Mouse (Mus musculus) ovary, postnatal 14 days (tissue): ENCODE measurements around the gene Mapk8ip3.

Experiments used
- DNase-seq: peaks from one replicate; pipeline ENCODE4 v3.0.0; 2022; ENCODE audit warnings: low spot score

Gene Mapk8ip3

DNA sequence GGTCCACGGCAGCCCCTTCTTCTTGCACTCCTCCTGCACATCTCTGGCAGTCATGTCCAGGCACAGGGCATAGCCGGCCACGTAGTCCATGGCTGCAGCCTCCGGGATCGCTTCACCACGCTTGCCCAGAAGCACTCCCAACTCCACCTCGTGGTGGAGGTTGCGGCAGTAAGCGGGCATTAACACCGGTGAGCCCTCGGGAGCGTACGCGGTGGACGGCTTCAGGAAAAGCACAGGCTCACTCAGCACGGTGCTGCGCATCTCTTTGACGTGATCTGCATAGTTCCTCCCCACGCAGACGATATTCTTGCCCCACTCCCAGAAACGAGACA is 87.1 kb downstream of the Mapk8ip3 start:
- no peak for DNase-seq

DNA sequence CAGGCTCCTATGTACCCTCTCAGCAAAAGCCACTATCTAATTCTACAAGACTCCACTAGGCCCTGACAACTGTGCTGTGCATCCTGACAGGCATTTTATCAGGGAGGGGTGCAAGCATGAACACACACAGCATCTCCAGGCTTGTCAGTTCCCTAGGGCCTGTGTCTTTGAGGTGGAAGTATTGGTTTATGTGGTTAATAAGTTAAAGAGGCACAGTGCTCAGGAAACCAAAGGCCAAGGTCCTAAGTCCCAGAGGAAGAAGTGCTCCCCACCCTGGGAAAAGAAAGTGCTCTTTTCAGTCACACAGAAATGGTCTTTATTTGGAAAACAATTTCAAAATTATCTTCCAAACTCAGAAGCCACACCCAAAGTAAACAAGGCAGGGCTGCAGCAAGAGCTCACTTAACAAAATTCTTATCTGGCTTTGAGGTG is 88.2 kb downstream of the Mapk8ip3 start:
- DNase-seq = no peak

DNA sequence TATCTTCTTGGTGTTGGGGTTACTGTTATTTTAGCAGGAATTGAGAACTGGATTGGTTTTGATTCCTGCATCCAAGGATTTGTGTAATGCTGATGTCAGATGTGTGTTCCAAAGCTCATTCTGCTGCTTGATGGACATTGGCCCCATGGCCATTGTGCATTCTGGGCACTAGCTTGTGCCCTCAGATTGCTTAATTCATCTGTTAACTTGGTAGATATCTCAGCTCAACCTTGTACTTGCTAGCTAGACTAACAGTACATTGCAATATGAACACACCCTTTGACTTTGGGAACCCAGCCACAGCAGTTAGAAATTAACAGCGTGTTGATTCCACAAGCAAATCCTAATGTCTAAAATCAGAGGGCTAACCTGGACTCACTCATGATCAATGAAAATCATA is 89.4 kb downstream of the Mapk8ip3 start:
- no peak for DNase-seq

- no peak for DNase-seq
Measured at GRCm38 (mm10) chr17:24844525-24844924, 92.3 kb downstream of the Mapk8ip3 start.

- DNase-seq = no peak
Measured at GRCm38 (mm10) chr17:24842631-24843030, 94.1 kb downstream of the Mapk8ip3 start.
